Mouse (Mus musculus) left cerebral cortex, postnatal 10 days (tissue): ENCODE data around the gene 1110065P20Rik. TPM values are rescaled to one million over a fixed set of nuclear protein-coding genes. Genes with fewer than 3 reads are reported as not detected.

ENCODE experiments used
- DNase-seq, 2 experiments: peaks; one replicate each; pipeline ENCODE4 v3.0.0; 2021 to 2022; ENCODE audit warnings: low spot score in 2 of 2, mixed read lengths in 1 of 2; ENCODE audit errors: extremely low spot score in 1 of 2
- intact Hi-C: fragments of 180-260 bp; cut with DNase I; formaldehyde crosslinking; loops from one replicate; pipeline ENCODE4 v1.15.1; 2025
- total RNA-seq, 2 experiments: library from RNA; stranded (reverse); gene quantifications; 2 replicates each; pipeline ENCODE4 v1.2.3; 2021

Gene 1110065P20Rik
- total RNA-seq = 10 to 100 TPM; 87.8 to 97.6 TPM

- intact Hi-C loops = no loop called here
- peak; percentile 60 to 90 for DNase-seq
These were observed at the start of gene 1110065P20Rik for GRCm38 (mm10) chr4:124850933-124851658. Gene 1110065P20Rik, minus strand, starts transcription at chr4:124851196.

GRCm38 (mm10) chr4:124899906-124900305 is 48.9 kb upstream of the 1110065P20Rik start:
- DNase-seq = no peak
- intact Hi-C loops = no loop called here

GRCm38 (mm10) chr4:124898428-124898827 is 47.4 kb upstream of the 1110065P20Rik start:
- intact Hi-C loops = no loop called here

GRCm38 (mm10) chr4:124894508-124895428 is 43.8 kb upstream of the 1110065P20Rik start:
- peak in 1 of 2 experiments; percentile 70 for DNase-seq
- intact Hi-C loops = no loop called here

More at GRCm38 (mm10) chr4:124898428-124898827, 47.4 kb upstream of the 1110065P20Rik start:
- DNase-seq = no peak

- DNase-seq = no peak
- intact Hi-C loops = no loop called here
These were observed 42.8 kb upstream of the 1110065P20Rik start for GRCm38 (mm10) chr4:124893769-124894168.

- DNase-seq = no peak
- intact Hi-C loops = no loop called here
These were observed 39.8 kb upstream of the 1110065P20Rik start for GRCm38 (mm10) chr4:124890831-124891230.

- intact Hi-C loops = no loop called here
- peak in 1 of 2 experiments; percentile 28 for DNase-seq
These were observed 38.9 kb upstream of the 1110065P20Rik start for GRCm38 (mm10) chr4:124889935-124890334.

- DNase-seq = no peak
- intact Hi-C loops = no loop called here
These were observed 37.7 kb upstream of the 1110065P20Rik start for GRCm38 (mm10) chr4:124888702-124889101.

- intact Hi-C loops = no loop called here
These were observed 31.2 kb upstream of the 1110065P20Rik start for GRCm38 (mm10) chr4:124882151-124882729.

GRCm38 (mm10) chr4:124881341-124881908 is 30.4 kb upstream of the 1110065P20Rik start:
- intact Hi-C loops = no loop called here
- peak; percentile 80 to 89 for DNase-seq

More at GRCm38 (mm10) chr4:124882151-124882729, 31.2 kb upstream of the 1110065P20Rik start:
- peak in 1 of 2 experiments; percentile 56 for DNase-seq

GRCm38 (mm10) chr4:124880599-124880998 is 29.6 kb upstream of the 1110065P20Rik start, which contains the start of gene Epha10:
Gene Epha10, plus strand, starts transcription at chr4:124880899.
- intact Hi-C loops = no loop called here
- DNase-seq = no peak

- DNase-seq = no peak
- intact Hi-C loops = no loop called here
These were observed 21.7 kb upstream of the 1110065P20Rik start for GRCm38 (mm10) chr4:124872719-124873118.

GRCm38 (mm10) chr4:124861283-124862188 is 10.5 kb upstream of the 1110065P20Rik start, which contains the start of gene Maneal:
Gene Maneal, minus strand, starts transcription at chr4:124862171.
- intact Hi-C loops = no loop called here
- peak in 1 of 2 experiments; percentile 35 for DNase-seq

GRCm38 (mm10) chr4:124860446-124860845 is 9.4 kb upstream of the 1110065P20Rik start:
- intact Hi-C loops = no loop called here
- DNase-seq = peak in 1 of 2 experiments; percentile 69

- intact Hi-C loops = no loop called here
- DNase-seq = no peak
These were observed 7.4 kb upstream of the 1110065P20Rik start for GRCm38 (mm10) chr4:124858370-124858769.

- intact Hi-C loops = no loop called here
- no peak for DNase-seq
These were observed 5.3 kb upstream of the 1110065P20Rik start for GRCm38 (mm10) chr4:124856294-124856693.

GRCm38 (mm10) chr4:124850261-124850913 is 609 bp downstream of the 1110065P20Rik start, which contains the start of gene Yrdc:
Gene Yrdc, plus strand, starts transcription at chr4:124850679.
- peak; percentile 90 to 98 for DNase-seq
- intact Hi-C loops = no loop called here
